Mouse (Mus musculus): ENCODE measurements around the gene Sspn. TPM values are rescaled to one million over a fixed set of nuclear protein-coding genes. Genes with fewer than 3 reads are reported as not detected.

Sspn gene
- polyA plus RNA-seq, 1 experiment from 2014 or later: 3.6 TPM

DNA sequence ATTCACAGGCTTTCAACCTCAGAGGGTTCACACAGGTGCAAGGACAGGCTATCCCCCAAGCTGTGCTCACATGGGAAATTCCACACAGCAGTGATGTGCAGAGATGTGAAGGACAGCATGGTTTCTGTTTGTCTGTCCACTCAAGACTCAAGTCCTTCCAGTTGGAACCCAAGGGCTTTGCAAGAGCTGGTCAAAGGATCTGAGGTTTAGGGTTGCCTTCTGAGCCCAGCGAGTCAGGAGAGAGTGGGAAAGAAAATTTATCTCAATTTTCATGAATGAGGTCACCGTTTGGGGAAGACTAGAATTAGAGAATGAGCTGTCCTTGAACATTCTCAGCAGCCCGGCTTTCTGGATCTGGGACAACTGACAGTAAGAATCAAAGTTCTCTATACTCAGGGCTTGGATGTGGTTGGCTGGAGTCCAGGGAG, 72.7 kb downstream of the Sspn start:
- TF ChIP-seq CTCF (IDR thresholded peaks at IDR 0.05; ENCODE audit: low read depth): no peak
- no peaks in the 10 kb centered on the region for H3K9me3 ChIP-seq (ENCODE audit: control insufficient read depth)
- no peak overlapping the region for H3K9ac ChIP-seq (ENCODE audit: low read depth, low read length)
- no peak overlapping the region for H3K4me2 ChIP-seq (replicated peaks; ENCODE audit: low read depth)
- no peak overlapping the region for H3K4me3 ChIP-seq (ENCODE audit: low read depth, low read length)
- no peak for ATAC-seq
- no peak overlapping the region for H3K27ac ChIP-seq (ENCODE audit: low read depth, low read length)
- H3K36me3 ChIP-seq (ENCODE audit: control insufficient read depth, insufficient read depth): no peaks in the 10 kb centered on the region
- H3K27me3 ChIP-seq (replicated peaks; ENCODE audit: control insufficient read depth, insufficient read depth, low read length): no peaks in the 10 kb centered on the region
- H3K4me1 ChIP-seq (replicated peaks; ENCODE audit: control insufficient read depth, insufficient read depth, low read length): no peaks in the 10 kb centered on the region
- WGBS: 60% methylated on average over 3 of the region's 3 CpGs

DNA sequence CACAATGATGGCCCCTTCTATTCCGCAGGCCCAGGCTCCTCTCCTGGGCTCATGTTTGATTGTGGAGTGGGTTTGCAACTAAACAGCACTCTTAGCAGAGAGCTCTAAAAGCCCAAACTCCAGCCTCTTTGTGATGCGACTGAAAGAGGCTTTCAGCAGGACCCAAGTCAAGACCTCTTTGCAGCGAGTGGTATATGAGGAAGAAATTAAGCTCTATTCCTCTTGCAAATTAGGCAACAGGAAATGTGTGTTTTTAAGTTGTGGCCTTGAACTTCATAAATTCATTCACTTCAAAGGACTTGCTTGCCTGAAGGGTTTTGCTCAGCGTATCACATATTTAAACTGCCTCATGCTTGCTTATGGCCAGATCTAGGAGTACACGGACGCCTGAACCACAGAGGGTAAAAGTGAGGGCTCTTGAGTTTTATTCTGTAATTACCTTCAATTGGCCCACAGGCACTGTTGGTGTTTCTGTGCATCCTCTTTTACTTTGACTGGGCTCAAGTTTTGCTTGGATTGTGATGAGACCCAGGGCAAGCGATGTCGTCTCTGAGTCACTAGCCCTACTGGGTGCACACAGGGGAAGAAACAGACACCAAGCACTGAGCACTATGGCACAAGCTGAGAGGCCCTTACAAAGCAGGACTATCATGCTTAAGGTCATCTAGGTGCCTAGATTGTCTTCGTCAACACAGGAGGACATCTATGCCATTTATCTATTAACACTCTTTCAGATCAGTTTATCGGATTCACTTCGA, 73.9 kb downstream of the Sspn start:
- Histone ChIP-seq H3K4me1 (replicated peaks; ENCODE audit: control insufficient read depth, insufficient read depth, low read length) (no peaks in the 10 kb centered on the region), H3K9me3 (ENCODE audit: control insufficient read depth) (no peaks in the 10 kb centered on the region), H3K4me2 (replicated peaks; ENCODE audit: low read depth) (no peak overlapping the region), H3K4me3 (ENCODE audit: low read depth, low read length) (no peak overlapping the region), H3K36me3 (ENCODE audit: control insufficient read depth, insufficient read depth) (no peaks in the 10 kb centered on the region), H3K27ac (ENCODE audit: low read depth, low read length) (no peak overlapping the region), H3K27me3 (replicated peaks; ENCODE audit: control insufficient read depth, insufficient read depth, low read length) (no peaks in the 10 kb centered on the region), H3K9ac (ENCODE audit: low read depth, low read length) (no peak overlapping the region)
- 88% methylated on average over 11 of the region's 11 CpGs for WGBS
- no peak for ATAC-seq
- TF ChIP-seq CTCF (IDR thresholded peaks at IDR 0.05; ENCODE audit: low read depth): no peak

DNA sequence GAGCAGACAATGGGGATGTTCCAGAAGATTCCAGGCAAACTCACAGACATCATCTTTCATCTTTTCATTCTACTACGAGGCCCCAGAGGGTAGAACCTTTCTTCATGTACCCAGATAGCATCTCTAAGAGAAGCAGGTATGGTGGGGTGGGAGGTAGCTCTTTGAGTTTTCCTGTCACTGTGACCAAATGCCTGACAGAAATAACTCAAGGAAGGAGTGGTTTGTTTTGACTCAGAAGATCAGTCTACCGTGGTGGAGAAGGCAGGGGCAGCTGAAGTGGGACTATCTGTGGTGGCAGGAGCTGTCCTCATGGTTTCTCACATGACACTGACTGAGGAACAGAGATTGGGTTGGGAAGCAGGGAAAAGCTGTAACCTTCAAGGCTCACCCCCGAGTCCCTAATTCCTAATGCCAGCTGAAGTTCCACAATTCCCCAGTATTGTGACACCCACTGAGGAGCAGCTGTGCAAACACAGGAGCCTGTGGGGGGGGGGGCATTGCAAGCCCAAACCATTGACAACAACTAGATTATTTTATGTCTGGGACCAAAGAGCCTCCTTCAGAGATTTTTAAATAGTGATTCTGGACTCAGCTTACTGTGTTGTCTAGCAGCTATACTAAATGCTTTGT, 74.6 kb downstream of the Sspn start:
- Histone ChIP-seq H3K27ac (ENCODE audit: low read depth, low read length) (no peak overlapping the region), H3K9me3 (ENCODE audit: control insufficient read depth) (no peaks in the 10 kb centered on the region), H3K27me3 (replicated peaks; ENCODE audit: control insufficient read depth, insufficient read depth, low read length) (no peaks in the 10 kb centered on the region), H3K4me3 (ENCODE audit: low read depth, low read length) (no peak overlapping the region), H3K4me1 (replicated peaks; ENCODE audit: control insufficient read depth, insufficient read depth, low read length) (no peaks in the 10 kb centered on the region), H3K9ac (ENCODE audit: low read depth, low read length) (no peak overlapping the region), H3K4me2 (replicated peaks; ENCODE audit: low read depth) (no peak overlapping the region), H3K36me3 (ENCODE audit: control insufficient read depth, insufficient read depth) (no peaks in the 10 kb centered on the region)
- no peak for TF ChIP-seq CTCF (IDR thresholded peaks at IDR 0.05; ENCODE audit: low read depth)
- 47% methylated on average over 3 of the region's 3 CpGs for WGBS
- no peak for ATAC-seq

DNA sequence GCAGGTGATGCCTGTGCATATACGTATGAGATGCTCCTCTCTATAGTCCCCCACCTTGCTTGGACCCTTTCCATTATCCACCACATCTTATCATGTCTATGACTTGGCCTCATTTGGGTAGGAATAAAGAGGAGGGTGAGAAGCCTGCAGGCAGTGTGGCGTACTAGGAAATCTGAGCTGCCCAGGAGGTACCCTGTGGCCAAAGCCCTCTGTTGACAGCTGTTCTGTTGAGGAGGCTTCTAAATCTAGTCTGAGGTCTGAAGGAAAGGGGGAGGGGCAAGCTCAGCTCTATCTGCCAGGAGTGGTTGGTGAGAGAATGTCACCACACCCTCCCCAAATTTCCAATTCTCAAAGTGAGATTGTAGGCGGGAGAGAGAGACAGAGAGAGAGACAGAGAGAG, 75.3 kb downstream of the Sspn start:
- Histone ChIP-seq H3K9me3 (ENCODE audit: control insufficient read depth) (no peaks in the 10 kb centered on the region), H3K27ac (ENCODE audit: low read depth, low read length) (no peak overlapping the region), H3K9ac (ENCODE audit: low read depth, low read length) (no peak overlapping the region), H3K27me3 (replicated peaks; ENCODE audit: control insufficient read depth, insufficient read depth, low read length) (no peaks in the 10 kb centered on the region), H3K4me1 (replicated peaks; ENCODE audit: control insufficient read depth, insufficient read depth, low read length) (no peaks in the 10 kb centered on the region), H3K36me3 (ENCODE audit: control insufficient read depth, insufficient read depth) (no peaks in the 10 kb centered on the region), H3K4me2 (replicated peaks; ENCODE audit: low read depth) (no peak overlapping the region), H3K4me3 (ENCODE audit: low read depth, low read length) (no peak overlapping the region)
- no peak for TF ChIP-seq CTCF (IDR thresholded peaks at IDR 0.05; ENCODE audit: low read depth)
- no peak for ATAC-seq
- WGBS: 90% methylated on average over 3 of the region's 3 CpGs

DNA sequence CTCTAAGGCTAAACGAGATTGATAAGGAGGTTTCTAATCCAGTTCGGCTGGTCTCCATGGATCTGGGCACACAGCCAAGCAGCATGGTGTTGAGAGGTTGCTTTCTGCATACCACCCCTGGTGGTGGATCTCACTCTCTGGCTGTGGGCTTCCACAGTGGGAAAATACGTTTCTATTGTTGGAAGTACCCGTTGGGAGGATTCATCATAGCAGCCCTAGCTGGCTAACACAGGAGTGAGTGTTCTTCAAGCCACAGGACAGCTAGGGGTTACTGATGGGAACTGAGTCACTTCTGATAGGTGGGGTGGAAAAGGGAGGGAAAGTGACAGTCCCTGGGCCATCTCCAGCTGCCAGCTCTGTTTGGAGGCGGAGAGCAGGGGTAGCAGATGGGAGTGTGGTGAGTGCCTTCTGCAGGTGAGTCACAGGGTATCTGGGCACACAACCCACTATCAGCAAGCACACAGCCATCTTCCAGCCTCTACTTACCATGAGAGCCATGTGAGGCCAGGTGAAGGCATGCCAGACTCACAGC, 77.1 kb downstream of the Sspn start:
- 30% methylated on average over 5 of the region's 5 CpGs for WGBS
- no peaks in the 10 kb centered on the region for H3K27me3 ChIP-seq (replicated peaks; ENCODE audit: control insufficient read depth, insufficient read depth, low read length)
- H3K4me3 ChIP-seq (ENCODE audit: low read depth, low read length): no peak overlapping the region
- H3K9ac ChIP-seq (ENCODE audit: low read depth, low read length): no peak overlapping the region
- peak; percentile 45 for TF ChIP-seq CTCF (IDR thresholded peaks at IDR 0.05; ENCODE audit: low read depth)
- ATAC-seq: no peak
- H3K4me1 ChIP-seq (replicated peaks; ENCODE audit: control insufficient read depth, insufficient read depth, low read length): no peaks in the 10 kb centered on the region
- no peaks in the 10 kb centered on the region for H3K36me3 ChIP-seq (ENCODE audit: control insufficient read depth, insufficient read depth)
- no peak overlapping the region for H3K4me2 ChIP-seq (replicated peaks; ENCODE audit: low read depth)
- no peaks in the 10 kb centered on the region for H3K9me3 ChIP-seq (ENCODE audit: control insufficient read depth)
- H3K27ac ChIP-seq (ENCODE audit: low read depth, low read length): no peak overlapping the region

DNA sequence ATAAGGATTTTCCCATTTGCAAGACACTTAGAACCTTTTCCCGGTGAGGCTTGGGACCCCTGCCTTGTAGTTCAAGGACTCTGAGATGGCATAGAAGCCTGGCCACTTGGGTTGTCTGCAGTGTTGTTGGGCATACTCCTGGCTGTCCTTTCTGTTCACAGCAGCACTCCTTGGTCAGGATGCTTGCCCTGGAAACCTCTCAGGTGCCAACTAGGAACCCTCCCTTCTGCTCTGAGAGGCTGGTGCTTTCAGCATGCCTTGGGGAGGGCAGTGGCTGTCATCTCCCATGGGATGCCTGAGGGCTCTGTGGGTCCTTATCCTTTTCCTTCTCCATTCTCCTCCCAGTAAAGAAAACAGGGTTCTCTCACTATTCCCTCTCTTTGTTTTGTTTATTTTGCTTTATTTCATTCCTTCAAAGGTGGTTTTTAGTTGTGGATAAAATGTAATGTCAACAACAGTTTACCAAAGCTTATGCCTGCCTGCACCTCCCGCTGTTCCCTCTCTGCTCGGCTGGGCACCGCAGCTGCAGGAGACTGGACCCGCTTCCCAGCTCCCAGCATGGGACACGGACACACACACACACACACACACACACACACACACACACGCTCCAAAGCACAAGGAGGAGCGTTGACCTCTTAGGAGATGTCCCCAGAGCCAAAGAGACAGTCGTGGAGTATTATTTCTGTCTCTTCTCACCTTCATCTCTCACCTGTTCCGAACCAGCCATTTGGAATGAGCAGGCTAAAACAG, 77.9 kb downstream of the Sspn start:
- TF ChIP-seq CTCF (IDR thresholded peaks at IDR 0.05; ENCODE audit: low read depth): no peak
- Histone ChIP-seq H3K9me3 (ENCODE audit: control insufficient read depth) (no peaks in the 10 kb centered on the region), H3K4me1 (replicated peaks; ENCODE audit: control insufficient read depth, insufficient read depth, low read length) (no peaks in the 10 kb centered on the region), H3K4me2 (replicated peaks; ENCODE audit: low read depth) (no peak overlapping the region), H3K27ac (ENCODE audit: low read depth, low read length) (no peak overlapping the region), H3K4me3 (ENCODE audit: low read depth, low read length) (no peak overlapping the region), H3K36me3 (ENCODE audit: control insufficient read depth, insufficient read depth) (no peaks in the 10 kb centered on the region), H3K9ac (ENCODE audit: low read depth, low read length) (no peak overlapping the region), H3K27me3 (replicated peaks; ENCODE audit: control insufficient read depth, insufficient read depth, low read length) (no peaks in the 10 kb centered on the region)
- 84% methylated on average over 10 of the region's 10 CpGs for WGBS
- ATAC-seq: no peak

Measured in intestine, postnatal 0 days (tissue).